Mouse (Mus musculus) MEL (cell line): Measurements from ENCODE around the gene Arnt.
"Not testable (repeated sequence)": the region's sequence is repeated elsewhere in the genome, so short reads cannot be mapped to it uniquely, and the experiment has no call there.

Source experiments
- EP300 ChIP-seq, 2 experiments: IDR thresholded peaks; 2 replicates each; pipeline ENCODE4 v1.6.1; 2011; ENCODE audit warnings: improper control_type of control experiment in 2 of 2, low read length in 2 of 2, low read depth in 1 of 2, mild to moderate bottlenecking in 1 of 2
- MAFK ChIP-seq: IDR thresholded peaks from 2 replicates; pipeline ENCODE4 v1.6.1; 2011; ENCODE audit warnings: low read depth, mild to moderate bottlenecking, low read length, improper control_type of control experiment, borderline replicate concordance
- NELFE ChIP-seq: IDR thresholded peaks from 2 replicates; pipeline ENCODE4 v1.6.1; 2011; ENCODE audit warnings: low read depth, low read length, improper control_type of control experiment

DNA sequence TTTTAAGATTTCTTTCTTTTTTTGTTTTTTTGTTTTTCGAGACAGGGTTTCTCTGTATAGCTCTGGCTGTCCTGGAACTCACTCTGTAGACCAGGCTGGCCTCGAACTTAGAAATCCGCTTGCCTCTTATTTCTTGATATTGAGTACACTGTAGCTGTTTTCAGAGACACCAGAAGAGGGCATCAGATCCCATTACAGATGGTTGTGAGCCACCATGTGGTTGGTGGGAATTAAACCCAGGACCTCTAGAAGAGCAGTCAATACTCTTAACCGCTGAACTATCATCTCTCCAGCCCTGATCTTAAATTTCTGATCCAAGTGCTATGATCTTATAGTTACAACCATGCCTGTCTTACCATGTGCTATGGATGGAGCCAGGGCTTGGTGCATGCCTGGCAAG, 4.4 kb downstream of the Arnt start:
- TF ChIP-seq NELFE; EP300 (IDR thresholded peaks at IDR 0.05; ENCODE audit: low read depth in 1 of 2, low read length in 2 of 2); MAFK: not testable (repeated sequence)
